Mouse (Mus musculus) heart, postnatal 36 days (tissue): ENCODE data around the gene Gm17349. TPM values are rescaled to one million over a fixed set of nuclear protein-coding genes. Genes with fewer than 3 reads are reported as not detected.

Experiments used
- DNase-seq, 2 experiments: peaks; one replicate each; pipeline ENCODE4 v3.0.0; 2021 to 2022
- intact Hi-C: fragments of 180-260 bp; cut with DNase I; formaldehyde crosslinking; loops from one replicate; pipeline ENCODE4 v1.15.1; 2025
- total RNA-seq, 2 experiments: library from RNA; stranded (reverse); gene quantifications; 2 replicates each; pipeline ENCODE4 v1.2.3; 2021

Gene Gm17349
- total RNA-seq, 2 experiments from 2014 or later: 1.8 to 2.4 TPM

DNA sequence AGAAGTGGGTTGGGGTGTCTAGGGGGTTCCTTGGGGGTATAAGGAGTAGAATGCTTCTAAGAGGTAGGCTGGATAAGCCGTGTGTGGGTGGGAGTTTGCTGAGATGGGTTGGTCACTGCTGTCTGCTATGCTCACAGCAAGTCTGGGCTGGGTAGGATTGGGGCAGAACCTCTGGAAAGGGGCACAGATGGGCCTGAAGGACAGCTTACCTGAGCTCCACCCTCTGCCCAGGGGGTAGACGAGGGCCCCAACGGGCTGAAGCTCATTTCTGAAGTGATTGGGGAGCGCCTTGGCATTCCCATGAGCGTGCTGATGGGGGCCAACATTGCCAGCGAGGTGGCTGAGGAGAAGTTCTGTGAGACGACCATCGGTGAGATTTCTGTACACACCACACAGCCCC is 14.6 kb upstream of the Gm17349 start:
- intact Hi-C loops: loop anchor here (5.0 kb wide), 1 partner anchor 507 kb away; the partner anchor contains the start of gene Atf1
- no peak for DNase-seq

GRCm38 (mm10) chr15:99718461-99719021 is 13.3 kb upstream of the Gm17349 start:
- no peak for DNase-seq
- intact Hi-C loops: loop anchor here (5.0 kb wide), 1 partner anchor 509 kb away; the partner anchor contains the start of gene Atf1

- peak; percentile 46 to 53 for DNase-seq
- intact Hi-C loops: loop anchor here (5.0 kb wide), 1 partner anchor 510 kb away; the partner anchor contains the start of gene Atf1
Measured at GRCm38 (mm10) chr15:99717386-99718334, 12.4 kb upstream of the Gm17349 start, which contains the start of gene Gpd1. Gpd1 (plus strand) TSS chr15:99717515.

GRCm38 (mm10) chr15:99716814-99717213 is 11.5 kb upstream of the Gm17349 start:
- no peak for DNase-seq
- intact Hi-C loops: loop anchor here (5.0 kb wide), 1 partner anchor 510 kb away; the partner anchor contains the start of gene Atf1

DNA sequence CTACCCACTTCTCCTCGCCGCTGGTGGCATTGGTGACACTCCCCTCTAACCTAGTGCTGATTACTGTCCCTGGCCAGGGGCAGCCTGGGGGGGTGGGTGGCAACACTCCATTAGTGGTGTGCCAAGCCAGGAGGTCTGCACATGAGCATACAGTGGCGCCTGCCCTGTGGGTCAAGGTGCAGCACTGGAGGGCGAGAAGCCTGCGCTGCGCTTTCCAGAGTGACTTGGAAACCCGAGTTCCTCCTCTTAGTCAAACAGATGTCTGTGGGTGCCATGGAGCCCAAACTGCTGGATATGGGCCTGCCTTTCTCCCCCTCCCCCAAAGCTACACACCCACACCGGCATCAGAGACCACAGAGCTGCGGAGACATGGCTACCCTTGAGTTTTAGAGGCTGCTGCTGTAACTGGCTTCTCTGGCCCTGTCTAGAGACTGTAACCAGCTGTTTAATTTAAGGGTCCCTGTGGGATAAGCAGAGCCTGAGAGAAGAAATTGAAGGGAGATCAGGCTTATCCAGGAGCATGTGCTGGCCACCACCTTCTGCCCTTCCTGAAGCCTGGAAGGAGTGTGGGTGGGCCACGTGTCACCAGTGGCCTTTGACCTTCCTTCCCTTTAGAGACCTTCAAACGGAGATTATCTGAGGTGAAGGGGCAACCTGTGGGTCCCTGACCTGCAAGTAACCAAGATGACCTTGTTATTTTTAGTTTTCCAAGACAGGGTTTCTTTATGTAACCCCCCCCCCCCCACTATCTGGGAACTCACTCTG is 10.9 kb upstream of the Gm17349 start:
- intact Hi-C loops: loop anchor here (1.0 to 5.0 kb wide), 3 partner anchors 62 to 511 kb away; partner anchors contain the start of gene Atf1
- no peak for DNase-seq

- DNase-seq: no peak
- intact Hi-C loops: loop anchor here (1.0 to 5.0 kb wide), 3 partner anchors 63 to 512 kb away; partner anchors contain the start of gene Atf1
Measured at GRCm38 (mm10) chr15:99715361-99715865, 10.1 kb upstream of the Gm17349 start.

- peak; percentile 74 to 83 for DNase-seq
- intact Hi-C loops: loop anchor here (1.0 to 5.0 kb wide), 3 partner anchors 63 to 512 kb away; partner anchors contain the start of gene Atf1
Measured at GRCm38 (mm10) chr15:99714858-99715257, 9.6 kb upstream of the Gm17349 start.

DNA sequence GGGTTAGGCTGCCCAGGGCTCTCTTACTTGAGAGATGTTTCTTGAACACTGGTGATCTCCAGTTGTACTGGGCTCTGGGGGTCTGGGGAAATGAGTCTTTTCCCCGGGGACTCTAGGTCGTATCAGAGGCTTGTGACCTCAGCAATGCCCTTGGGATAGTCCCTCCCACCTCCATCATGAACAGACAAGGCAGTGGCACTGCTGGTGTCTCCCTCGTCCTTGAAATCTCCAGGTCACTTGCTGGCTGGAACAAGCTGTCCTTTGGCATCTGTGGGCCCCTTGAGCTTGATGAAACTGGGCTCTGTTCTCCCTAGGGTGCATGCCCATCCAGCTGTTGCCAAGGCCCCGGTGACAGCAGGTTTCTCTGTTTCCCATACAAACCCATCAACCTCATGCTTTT is 8.9 kb upstream of the Gm17349 start:
- intact Hi-C loops: loop anchor here (2.0 kb wide), 1 partner anchor 189 kb away; no protein-coding TSS in a partner anchor
- no peak for DNase-seq

GRCm38 (mm10) chr15:99713569-99713968 is 8.3 kb upstream of the Gm17349 start:
- no peak for DNase-seq
- intact Hi-C loops: no loop called here

- DNase-seq: no peak
Measured at GRCm38 (mm10) chr15:99712666-99713559, 7.6 kb upstream of the Gm17349 start.

GRCm38 (mm10) chr15:99711491-99711890 is 6.2 kb upstream of the Gm17349 start:
- intact Hi-C loops: no loop called here
- DNase-seq: no peak

More at GRCm38 (mm10) chr15:99712666-99713559, 7.6 kb upstream of the Gm17349 start:
- intact Hi-C loops: no loop called here

DNA sequence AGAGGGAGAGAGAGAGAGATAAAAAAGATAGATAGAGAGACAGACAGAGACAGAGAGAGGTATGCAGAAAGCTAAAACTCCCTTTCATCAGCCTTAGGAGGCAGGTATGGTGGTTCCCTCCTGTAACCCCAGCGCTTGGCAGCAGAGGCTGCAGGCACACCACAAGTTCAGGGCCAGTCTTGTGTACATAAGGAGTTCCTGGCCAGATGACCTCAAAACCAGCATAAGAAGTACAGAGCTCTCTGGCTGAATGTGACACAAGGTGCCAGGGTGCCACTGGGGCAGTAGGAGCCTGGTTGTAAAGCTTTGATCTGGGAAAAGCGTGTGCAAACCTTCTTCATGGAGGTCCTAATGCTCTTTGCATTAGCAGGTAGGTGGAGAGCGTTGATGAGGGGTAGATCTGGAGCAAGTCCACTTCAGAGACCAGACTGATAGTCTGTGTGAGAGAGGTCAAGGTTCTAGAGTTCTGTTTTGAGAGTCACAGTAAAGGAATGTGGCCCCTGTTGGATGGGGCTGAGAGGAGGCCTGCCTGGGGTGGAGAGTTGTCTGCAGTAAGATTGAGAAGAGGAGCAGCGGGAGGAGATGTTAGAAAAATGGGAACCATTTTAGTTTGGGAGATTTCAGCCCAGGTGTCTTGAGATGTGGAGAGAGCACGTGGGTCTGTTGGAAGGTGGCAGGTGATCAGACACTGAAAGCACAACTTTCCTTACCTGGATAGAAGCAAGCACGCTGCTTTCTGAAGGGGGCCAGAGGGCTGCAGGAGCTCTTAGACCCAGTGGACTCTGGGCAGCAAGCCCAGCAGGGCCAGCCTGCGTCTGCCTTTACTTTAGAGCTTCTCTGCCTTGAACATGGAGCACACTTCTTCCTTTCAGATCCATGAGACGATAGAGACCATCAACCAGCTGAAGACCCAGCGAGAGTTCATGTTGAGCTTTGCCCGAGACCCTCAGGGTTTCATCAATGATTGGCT is 5.2 kb upstream of the Gm17349 start:
- no peak for DNase-seq
- intact Hi-C loops: no loop called here

DNA sequence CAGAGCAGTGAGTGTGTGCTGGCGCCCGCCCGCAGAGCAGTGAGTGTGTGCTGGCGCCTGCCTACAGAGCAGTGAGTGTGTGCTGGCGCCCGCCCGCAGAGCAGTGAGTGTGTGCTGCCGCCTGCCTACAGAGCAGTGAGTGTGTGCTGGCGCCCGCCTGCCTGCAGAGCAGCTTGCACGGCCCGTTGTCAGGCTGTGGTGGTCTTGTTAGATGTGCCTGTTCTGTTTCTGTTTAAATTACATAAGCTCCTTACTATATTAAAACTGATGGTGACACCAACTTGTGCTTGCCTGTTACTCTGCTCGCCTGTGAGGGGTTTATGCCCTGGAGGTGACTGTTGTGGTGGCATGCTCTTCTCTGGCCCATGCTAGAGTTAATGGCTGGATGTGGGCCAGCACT is 2.9 kb upstream of the Gm17349 start:
- no peak for DNase-seq
- intact Hi-C loops: no loop called here

DNA sequence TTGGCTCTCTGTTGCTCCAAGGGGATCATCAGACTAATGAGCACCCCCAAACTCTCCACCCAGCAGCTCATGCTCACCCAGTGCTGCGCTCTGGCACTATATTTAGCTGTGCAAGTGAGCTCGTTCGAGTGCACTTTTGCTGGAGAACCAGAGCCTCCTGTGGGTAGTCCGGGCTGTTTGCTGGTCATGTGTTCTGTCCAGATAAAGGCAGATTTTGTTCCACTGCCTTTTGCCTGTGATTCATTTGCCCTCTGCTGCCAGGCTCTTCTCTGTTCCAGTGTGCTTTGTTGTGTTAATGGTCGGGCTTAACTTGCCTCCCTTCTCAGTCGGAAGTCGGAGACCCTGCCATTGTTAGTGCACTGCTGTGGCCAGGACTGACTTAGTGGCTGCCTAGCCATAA is 409 bp downstream of the Gm17349 start:
- intact Hi-C loops: no loop called here
- DNase-seq: peak in 1 of 2 experiments; percentile 47

- no peak for DNase-seq
Measured at GRCm38 (mm10) chr15:99704041-99704681, 1.1 kb downstream of the Gm17349 start.

DNA sequence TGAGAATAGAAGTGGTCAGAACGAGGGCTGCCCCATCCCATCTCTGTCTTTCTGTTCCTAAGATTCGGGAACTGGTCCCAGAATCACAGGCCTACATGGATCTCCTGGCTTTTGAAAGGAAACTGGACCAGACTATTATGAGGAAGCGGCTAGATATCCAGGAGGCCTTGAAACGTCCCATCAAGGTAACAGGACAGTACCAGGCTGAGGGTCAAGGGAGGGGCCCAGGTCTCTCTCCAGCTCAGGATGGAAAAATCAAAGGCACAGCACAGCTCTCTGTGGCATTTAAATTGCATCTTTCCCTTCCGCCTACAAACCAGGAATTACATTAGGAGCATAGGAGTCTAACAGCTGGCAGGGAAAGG is 1.6 kb downstream of the Gm17349 start:
- intact Hi-C loops: loop anchor here (2.0 kb wide), 1 partner anchor 21 kb away; the partner anchor contains the start of gene Cox14
- DNase-seq: no peak

More at GRCm38 (mm10) chr15:99704041-99704681, 1.1 kb downstream of the Gm17349 start:
- intact Hi-C loops: no loop called here

DNA sequence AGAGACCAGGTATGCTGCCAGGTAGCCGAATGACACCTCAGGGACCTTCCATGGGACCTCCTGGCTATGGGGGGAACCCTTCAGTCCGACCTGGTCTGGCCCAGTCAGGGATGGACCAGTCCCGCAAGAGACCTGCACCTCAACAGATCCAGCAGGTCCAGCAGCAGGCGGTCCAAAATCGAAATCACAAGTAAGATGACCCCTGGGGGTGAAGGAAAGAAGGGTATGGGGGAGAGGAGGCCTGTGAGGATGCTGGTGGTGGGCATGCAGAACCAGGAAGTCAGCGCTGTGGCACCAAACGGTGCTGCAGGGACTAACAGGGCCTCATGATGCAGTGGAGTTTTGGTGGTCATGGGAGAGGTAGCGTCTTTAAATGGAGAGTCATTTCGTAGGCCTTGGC is 2.2 kb downstream of the Gm17349 start:
- intact Hi-C loops: loop anchor here (2.0 kb wide), 1 partner anchor 22 kb away; the partner anchor contains the start of gene Cox14
- DNase-seq: no peak
